Mouse (Mus musculus) CH12F3 (cell line): ENCODE measurements around the gene Med11.
"Not testable (repeated sequence)": the region's sequence is repeated elsewhere in the genome, so short reads cannot be mapped to it uniquely, and the experiment has no call there.

Source experiments
- in situ Hi-C: fragments of 300-500 bp; cut with MboI; formaldehyde crosslinking; loops from 2 replicates; pipeline ENCODE4 v1.14.3; 2020; ENCODE audit warnings: low sequenced_read_pairs

The Med11 gene

DNA sequence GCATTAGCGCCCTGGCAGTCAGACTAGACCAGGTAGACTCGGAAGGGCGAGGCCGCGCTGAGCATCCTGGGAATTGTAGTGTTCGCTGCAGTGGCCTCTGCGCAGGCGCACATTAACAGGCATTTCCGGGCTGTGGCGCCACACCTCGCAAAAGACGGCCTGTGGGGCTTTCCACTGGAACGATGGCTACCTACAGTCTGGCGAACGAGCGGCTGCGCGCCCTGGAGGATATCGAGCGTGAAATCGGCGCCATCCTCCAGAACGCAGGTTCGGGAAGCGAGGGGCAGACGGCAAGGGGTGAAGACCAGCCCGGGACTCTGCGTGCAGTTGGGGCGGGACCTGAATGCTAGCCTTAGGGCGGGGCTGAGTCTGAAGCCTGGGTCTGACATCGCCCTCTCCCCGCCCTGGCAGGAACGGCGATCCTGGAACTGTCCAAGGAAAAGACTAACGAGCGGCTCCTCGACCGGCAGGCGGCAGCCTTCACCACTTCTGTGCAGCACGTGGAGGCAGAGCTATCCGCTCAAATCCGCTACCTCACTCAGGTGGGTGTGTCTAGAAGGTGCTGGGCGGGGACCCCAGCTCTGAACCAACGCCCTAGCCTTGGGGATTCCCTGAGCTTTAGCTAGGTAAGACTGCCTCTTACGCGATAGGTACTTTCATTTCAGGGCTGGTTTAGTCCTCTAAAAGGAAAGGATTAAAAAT lies at the start of gene Med11:
Gene Med11 (plus strand): TSS at position 123 of the 702 bp plus-strand sequence.
- in situ Hi-C loops = no loop called here

DNA sequence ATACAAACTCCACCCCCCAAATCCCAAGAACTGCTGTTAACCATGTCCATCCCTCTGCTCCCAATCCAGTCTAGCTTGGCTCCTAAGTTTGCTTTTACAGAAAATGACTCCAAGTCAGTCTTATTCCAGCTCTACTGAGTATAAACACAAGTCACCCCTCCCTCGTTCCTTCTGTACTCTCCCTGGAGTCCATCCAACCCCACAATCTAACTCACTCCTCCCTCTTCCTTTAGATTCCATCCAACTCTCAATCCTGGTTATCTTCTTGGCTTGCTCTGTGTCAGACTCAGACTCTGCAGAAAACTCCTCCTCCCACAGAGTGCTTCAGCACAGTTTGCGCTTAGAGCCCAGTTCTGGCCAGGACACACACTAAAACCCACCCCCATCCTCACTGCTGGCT lies 48.1 kb upstream of the Med11 start:
- in situ Hi-C loops = no loop called here

DNA sequence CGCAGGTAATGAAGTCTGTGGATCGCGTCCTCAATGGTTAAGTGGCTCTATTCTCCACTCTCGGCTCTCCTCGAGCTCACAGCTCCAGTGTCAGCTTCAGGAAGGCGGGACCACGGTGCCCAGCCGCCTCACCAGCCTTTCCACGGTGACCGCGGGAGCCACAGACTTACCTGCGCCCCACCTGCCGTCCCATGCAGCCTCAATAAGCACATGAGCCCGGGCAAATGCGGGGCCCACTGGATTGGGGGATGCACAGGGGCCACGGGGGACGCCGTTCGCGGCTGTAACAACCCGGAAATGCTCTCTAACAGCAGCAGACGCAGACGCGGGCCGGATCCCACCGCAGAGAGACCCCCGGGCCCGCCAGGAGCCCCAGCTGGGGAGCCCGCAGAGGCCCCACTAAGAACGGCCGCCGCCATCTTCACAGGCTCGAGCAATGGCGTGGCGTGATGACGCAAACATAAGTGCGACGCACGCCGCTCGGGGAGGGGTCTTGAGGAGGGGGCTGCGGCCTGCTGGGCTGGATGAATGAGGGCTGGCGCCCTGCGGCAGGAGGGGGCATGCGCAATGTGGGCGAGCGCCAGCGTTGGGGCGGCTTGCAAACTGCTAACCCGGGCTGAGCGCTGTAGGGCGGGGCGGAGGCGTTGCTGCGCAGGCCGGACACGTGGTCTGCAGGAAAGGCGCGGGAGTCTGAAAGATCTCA lies 42.0 kb upstream of the Med11 start, which contains the start of gene Pelp1:
Gene Pelp1 (minus strand): TSS at position 438 of the 703 bp plus-strand sequence.
- in situ Hi-C loops = loop anchor here (10.0 kb wide), 1 partner anchor 195 kb away; no protein-coding TSS in a partner anchor

- in situ Hi-C loops = loop anchor here (10.0 kb wide), 1 partner anchor 195 kb away; no protein-coding TSS in a partner anchor
Observed at GRCm38 (mm10) chr11:70410297-70410643, 41.4 kb upstream of the Med11 start.

DNA sequence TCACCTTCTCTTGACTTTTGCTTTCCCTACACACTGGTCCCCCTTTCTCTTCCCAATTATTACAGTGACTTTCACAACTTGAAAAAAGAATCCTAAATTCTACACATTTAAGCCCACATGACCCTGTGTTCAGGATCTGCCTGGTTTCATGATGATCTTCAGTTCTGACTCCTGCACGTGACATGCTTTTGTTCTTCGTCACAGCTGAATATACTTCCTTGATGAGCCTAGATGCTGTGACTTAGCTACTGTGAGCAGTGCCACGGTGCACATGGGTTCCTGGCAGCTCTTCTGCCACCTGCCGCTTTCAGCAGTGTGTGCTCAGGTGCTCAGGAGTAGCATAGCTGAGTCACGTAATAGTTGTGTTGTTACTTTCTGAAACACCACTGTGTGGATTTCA lies 39.1 kb upstream of the Med11 start:
- in situ Hi-C loops = loop anchor here (10.0 kb wide), 1 partner anchor 192 kb away; no protein-coding TSS in a partner anchor

- in situ Hi-C loops = loop anchor here (10.0 kb wide), 1 partner anchor 191 kb away; no protein-coding TSS in a partner anchor
Observed at GRCm38 (mm10) chr11:70413961-70414360, 37.8 kb upstream of the Med11 start.

DNA sequence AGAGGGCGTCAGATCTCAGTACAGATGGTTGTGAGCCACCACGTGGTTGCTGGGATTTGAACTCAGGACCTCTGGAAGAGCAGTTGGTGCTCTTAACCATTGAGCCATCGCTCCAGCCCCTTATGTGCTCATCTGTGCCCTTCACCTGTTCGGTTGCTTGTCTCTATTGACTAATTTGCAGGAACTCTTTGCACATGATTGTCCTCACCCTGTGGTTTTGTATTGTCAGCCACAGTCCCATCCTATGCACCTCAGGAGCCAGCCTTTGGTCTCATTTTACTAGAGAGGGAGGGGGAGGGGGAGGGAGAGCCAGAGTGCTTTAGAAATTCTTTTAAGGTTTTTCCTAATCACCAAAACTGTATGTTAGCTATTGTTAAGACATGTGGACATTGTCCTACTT lies 33.5 kb upstream of the Med11 start:
- in situ Hi-C loops = loop anchor here (10.0 kb wide), 1 partner anchor 187 kb away; no protein-coding TSS in a partner anchor

DNA sequence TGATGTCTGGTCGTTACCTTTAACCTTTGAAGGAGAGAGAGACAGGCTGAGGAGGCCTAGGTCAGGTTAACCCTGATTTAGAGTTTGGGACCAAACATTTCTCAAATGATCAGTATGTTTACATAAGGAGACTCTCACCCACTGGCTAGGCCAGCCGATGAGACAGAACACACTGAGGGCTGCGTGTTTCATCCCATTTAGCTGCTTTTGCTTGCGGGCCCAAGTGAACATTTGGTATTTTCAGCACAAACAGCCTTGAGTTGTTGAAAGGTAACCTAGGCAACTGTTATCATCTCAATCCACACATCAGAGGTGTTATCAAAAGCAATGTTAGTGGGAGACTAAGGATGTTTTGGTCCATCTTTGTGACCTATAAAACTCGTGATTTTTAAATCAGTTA lies 32.2 kb upstream of the Med11 start:
- in situ Hi-C loops = loop anchor here (10.0 kb wide), 1 partner anchor 185 kb away; no protein-coding TSS in a partner anchor

GRCm38 (mm10) chr11:70426598-70426997 lies 25.1 kb upstream of the Med11 start:
- in situ Hi-C loops = not testable (repeated sequence)

GRCm38 (mm10) chr11:70431574-70431973 lies 20.1 kb upstream of the Med11 start:
- in situ Hi-C loops = loop anchor here (5.0 kb wide), 1 partner anchor 76 kb away; the partner anchor contains the start of gene Tm4sf5

GRCm38 (mm10) chr11:70432048-70432894 lies 19.4 kb upstream of the Med11 start, which contains the start of gene Arrb2:
Arrb2 (plus strand) TSS chr11:70432635.
- in situ Hi-C loops = loop anchor here (5.0 kb wide), 1 partner anchor 75 kb away; the partner anchor contains the start of gene Tm4sf5

GRCm38 (mm10) chr11:70432895-70433568 lies 18.7 kb upstream of the Med11 start:
- in situ Hi-C loops = loop anchor here (5.0 kb wide), 1 partner anchor 74 kb away; the partner anchor contains the start of gene Tm4sf5

DNA sequence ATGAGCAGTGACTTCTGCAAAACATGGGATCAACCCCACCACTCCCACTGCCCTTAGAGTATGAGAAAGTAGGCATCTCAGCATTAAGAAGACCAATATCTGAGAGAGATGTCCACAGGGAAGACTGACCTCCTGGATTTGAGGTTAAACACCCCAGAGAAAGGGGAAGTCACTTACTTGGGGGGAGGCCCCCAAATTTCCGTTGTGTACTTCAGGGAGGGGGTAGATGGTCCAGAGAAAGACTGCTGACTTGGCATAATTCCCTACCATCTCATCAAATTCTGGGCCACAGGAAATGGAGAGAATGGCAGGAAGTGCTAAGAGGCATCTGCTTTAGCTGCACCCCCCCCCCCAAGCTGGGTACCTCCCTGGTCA lies 18.2 kb upstream of the Med11 start:
- in situ Hi-C loops = loop anchor here (5.0 kb wide), 1 partner anchor 74 kb away; the partner anchor contains the start of gene Tm4sf5

DNA sequence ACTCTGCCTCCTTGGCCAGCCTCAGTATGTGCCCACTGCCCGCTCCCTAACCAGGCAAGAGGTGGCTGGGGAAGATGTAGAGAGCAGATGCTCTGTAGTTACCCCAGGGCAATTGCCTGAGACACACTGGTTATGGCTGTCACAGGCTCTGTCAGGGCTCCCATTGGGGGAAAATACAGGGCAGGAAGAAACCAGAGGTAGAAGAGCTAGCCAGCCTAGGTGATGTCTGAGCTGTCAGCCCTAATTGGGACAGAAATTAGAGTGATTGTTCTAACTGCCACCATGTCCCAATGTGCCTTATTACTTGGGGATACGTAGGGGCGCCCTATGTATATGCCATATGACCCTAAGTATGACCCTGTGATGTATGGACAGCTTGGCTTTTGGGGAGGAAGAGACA lies 17.8 kb upstream of the Med11 start:
- in situ Hi-C loops = loop anchor here (5.0 kb wide), 1 partner anchor 73 kb away; the partner anchor contains the start of gene Tm4sf5

GRCm38 (mm10) chr11:70435476-70435875 lies 16.2 kb upstream of the Med11 start:
- in situ Hi-C loops = no loop called here

- in situ Hi-C loops = no loop called here
Observed at GRCm38 (mm10) chr11:70437426-70437825, 14.3 kb upstream of the Med11 start.

GRCm38 (mm10) chr11:70438728-70439374 lies 12.9 kb upstream of the Med11 start:
- in situ Hi-C loops = no loop called here

DNA sequence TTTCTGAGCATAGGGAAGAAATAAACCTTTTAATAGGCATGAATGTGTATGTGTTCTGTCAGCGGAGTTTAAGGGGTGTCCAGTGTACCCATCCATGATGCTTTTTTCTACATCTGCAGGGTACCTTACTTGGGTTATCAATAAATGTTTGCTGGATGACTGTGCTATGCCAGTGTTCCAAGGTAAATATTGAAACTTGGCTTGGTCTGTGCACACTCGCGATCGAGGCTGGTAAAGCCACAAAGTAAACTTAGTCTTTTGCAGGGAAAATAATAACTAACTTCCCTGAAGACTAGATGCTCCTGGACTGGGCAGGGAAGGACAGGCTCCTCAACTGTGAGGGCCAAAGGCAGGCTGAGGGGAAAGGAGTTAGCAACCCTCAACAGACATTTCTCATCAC lies 11.1 kb upstream of the Med11 start:
- in situ Hi-C loops = no loop called here

DNA sequence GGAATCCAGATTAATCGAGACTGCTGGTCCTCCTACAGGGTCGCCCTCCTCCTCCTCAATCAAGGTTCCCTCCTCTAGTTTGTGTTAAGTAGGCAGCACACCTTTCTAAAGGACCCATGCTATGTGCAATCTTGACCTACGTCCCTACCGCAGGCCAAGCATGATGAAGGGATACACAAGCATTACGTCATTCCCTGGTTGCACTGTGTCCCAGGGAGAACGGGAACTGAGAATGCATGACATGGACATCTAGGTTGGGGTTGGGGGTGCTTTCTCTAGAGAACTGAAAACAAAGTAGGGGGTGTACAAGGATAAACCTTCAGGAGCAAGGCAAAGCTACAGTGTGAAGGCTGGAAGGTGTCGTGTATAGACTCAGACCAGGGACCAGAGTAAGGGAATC lies 9.8 kb upstream of the Med11 start:
- in situ Hi-C loops = no loop called here

DNA sequence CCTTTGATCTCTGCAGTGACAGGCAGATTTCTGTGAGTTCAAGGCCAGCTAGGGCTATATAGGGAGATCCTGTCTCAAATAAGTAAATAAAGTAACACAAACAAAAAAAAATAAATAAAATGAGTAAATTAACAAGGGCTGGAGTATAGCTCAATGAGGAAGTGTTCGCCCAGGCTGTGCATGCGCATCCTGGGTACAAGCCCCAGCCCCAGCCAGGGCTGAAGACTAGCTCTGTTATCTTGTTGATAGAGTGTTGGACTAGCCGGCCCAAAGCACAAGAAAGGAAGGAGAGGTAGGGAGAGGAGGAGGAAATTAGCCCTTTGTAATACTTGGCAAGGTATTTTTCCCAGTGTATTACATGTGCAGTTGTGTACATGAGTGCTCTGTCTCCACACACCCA lies 7.8 kb upstream of the Med11 start:
- in situ Hi-C loops = no loop called here
